Mouse (Mus musculus): Measurements from ENCODE around the gene Washc1.
"Not testable (repeated sequence)": the region's sequence is repeated elsewhere in the genome, so short reads cannot be mapped to it uniquely, and the experiment has no call there.

The Washc1 gene

DNA sequence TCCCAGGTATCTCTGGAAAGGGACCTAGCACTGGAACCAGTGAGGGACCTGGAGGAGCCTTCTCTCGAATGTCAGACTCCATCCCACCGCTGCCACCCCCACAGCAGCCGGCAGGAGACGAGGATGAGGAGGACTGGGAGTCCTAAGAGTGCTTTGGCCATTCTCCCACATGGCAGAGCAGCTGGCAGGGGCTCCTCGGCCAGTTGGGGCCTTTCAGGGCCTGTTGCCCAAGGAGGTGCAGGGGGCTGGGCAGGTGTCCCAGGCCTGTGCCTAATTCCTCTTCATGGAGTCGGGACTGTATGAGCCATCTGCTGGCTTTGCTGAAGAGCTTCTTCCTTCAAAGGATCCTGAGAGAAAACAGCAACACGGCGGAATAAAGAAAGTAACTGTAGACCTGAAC lies 7.6 kb downstream of the Washc1 start:
- DNase-seq, result no peak

- DNase-seq, result no peak
Observed at GRCm38 (mm10) chr17:66120701-66121100, 9.4 kb downstream of the Washc1 start.

- peak; percentile 90 for DNase-seq
Observed at GRCm38 (mm10) chr17:66123066-66123815, 11.9 kb downstream of the Washc1 start, which contains the start of gene Ddx11. Gene Ddx11 (plus strand): TSS chr17:66123520.

GRCm38 (mm10) chr17:66123816-66124610 lies 12.7 kb downstream of the Washc1 start:
- no peak for DNase-seq

DNA sequence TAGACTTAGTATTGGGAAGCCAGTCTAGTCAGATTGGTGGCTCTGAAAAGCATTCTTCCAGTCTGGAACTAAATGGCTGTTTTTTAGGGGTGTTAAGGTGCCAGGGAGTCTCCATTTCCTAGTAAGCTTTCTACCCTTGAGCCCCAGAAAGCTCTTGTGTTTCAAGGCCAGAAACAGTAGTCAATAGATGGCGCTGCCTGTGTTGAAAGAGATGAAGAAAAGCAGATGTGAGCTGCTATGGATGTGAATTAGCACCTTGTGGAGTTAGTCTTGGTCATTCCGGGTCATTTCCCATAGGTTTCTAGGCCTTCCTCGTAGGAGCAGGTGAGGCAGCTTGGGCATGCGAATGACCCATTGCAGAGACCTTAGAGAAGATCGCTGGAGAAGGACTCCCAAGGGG lies 13.9 kb downstream of the Washc1 start:
- DNase-seq, result no peak

GRCm38 (mm10) chr17:66130371-66130770 lies 19.0 kb downstream of the Washc1 start:
- no peak for DNase-seq

DNA sequence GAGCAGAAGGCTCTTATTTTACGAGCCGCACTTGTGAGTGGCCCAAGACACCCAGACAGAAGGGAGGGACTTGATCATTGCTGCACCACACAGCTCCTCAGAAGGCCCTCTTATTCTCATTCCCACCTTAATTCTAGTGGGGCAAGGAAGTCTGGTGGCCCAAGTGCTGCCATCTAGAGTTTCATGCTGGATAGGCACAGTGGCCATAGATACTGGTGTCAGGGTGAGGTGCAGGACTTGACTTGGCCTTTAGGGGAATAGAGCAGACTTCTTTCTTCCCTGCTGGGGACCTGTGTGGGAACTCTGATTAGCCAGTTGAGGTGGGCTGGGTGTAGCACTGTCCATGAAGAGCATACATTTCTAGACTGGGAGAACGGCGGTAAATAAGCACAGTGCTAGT lies 19.9 kb downstream of the Washc1 start:
- DNase-seq, result no peak

- DNase-seq, result not testable (repeated sequence)
Observed at GRCm38 (mm10) chr17:66152706-66153662, 41.6 kb downstream of the Washc1 start.

GRCm38 (mm10) chr17:66153735-66154423 lies 42.5 kb downstream of the Washc1 start:
- not testable (repeated sequence) for DNase-seq

DNA sequence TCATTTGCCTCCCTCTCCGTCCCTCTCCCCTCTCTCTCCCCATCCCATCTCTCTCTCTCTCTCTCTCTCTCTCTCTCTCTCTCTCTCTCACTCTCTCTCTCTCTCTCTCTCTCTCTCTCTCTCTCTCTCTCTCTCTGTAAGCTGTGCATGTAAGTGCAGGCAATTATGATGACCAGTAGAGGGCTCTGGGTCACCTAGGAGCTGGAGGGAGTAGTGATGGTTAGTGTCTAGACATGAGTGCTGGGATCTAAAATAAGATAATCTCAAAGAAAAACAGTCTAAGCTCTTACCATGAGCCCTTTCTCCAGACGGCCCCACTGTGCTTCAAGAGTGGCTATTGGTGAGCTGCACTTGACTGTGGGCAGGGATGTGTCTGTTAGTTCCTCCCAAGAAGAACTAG lies 43.5 kb downstream of the Washc1 start:
- DNase-seq, result no peak

GRCm38 (mm10) chr17:66158271-66158670 lies 46.9 kb downstream of the Washc1 start:
- no peak for DNase-seq

DNA sequence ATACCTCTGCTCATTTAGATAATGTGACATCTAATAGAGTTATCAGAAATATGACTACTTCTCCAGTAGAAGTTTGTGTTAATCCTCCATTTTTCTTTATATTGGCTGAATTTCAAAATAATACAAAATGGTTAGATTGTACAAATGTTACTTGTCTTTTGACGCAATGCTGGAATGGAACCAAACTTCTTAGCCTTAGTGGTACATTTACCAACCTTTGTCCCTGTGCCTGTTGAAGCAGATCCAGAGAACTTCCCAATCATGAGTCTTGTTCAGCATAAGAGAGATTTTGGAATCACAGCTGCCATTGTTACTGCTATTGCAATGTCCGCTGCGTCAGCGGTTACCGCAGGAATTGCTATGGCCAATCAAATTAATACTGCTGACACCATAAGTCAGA lies 55.8 kb downstream of the Washc1 start:
- DNase-seq, result not testable (repeated sequence)
